Mouse (Mus musculus) brain, embryonic 14.5 days (tissue): ENCODE measurements around the gene Slc9a1.

Experiments used
- CTCF ChIP-seq: fragments of 200-500 bp; IDR thresholded peaks from 2 replicates; pipeline ENCODE4 v1.5.1; 2012; ENCODE audit warnings: inconsistent platforms, mild to moderate bottlenecking, moderate library complexity, borderline replicate concordance; ENCODE audit not compliant: insufficient read depth, insufficient read length; ENCODE audit errors: extremely low read depth
- POLR2A ChIP-seq: fragments of 200-500 bp; IDR thresholded peaks from 2 replicates; pipeline ENCODE4 v1.6.1; 2012; ENCODE audit warnings: mild to moderate bottlenecking, inconsistent platforms, borderline replicate concordance; ENCODE audit not compliant: poor library complexity, insufficient read depth, insufficient read length, severe bottlenecking; ENCODE audit errors: extremely low read depth

GRCm38 (mm10) chr4:133333306-133333705, 36.2 kb upstream of the Slc9a1 start:
- TF ChIP-seq CTCF (no peak), POLR2A (no peak)
